Mouse (Mus musculus) liver (tissue): ENCODE data around the gene Chuk.

Experiments
- DNase-seq: peaks from one replicate; pipeline ENCODE4 v3.0.0-alpha.2; 2020; ENCODE audit warnings: mixed read lengths

The Chuk gene

DNA sequence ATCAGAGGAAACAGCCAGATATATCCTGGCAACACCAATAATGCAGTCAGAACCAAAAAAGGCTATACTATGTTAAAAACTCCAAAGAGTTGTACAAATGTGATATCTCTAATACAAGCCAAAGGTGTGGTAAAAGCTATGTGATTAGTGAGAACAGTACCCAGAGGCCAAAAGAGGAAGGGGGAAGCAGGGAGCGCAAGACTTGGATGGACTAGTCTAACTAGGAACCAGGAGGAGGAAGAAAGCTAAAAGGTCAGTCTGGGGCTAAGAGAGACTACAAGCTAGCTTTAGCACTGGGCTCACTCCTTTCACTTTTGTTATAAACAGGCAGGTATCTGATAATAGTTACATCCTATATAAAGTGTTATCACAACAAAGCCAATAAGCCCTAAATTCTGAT is 2.9 kb downstream of the Chuk start:
- no peak for DNase-seq

DNA sequence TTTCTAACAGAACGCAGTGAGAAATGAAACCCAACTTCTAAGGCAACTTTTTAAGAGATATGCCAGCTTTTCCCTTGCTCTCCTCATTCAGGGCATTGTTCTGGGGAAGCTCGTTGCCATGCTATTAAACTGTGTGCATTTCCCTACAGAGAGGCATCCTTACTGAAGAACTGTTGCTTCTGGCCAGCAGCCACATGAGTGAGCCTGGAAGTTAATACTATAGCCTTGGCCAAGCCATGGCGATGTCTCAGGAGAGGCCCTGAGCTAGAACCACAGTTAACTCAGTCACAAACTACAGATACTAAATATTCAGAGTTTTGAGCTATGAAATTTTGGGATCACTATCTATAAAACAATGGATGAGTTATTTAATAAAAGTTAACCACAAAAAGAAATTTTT is 4.3 kb downstream of the Chuk start:
- no peak for DNase-seq

DNA sequence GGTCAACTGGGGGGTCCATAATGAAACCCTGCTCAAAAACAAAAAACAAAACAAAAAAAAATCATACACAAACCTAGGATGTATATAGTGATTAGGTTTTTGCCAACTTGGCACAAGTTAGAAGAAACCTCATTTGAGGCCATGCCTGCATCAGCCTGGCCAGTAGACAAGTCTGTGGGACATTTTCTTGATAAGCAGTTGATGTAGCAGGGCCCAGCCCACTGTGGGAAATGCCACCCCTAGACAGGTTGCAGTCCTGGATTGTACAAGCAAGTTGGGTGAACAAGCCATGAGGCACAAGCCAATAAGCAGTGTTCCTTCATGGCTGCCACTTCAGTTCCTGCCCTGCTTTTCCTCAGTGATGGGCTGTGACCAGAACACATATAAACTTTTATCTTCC is 6.4 kb downstream of the Chuk start:
- DNase-seq, result no peak

DNA sequence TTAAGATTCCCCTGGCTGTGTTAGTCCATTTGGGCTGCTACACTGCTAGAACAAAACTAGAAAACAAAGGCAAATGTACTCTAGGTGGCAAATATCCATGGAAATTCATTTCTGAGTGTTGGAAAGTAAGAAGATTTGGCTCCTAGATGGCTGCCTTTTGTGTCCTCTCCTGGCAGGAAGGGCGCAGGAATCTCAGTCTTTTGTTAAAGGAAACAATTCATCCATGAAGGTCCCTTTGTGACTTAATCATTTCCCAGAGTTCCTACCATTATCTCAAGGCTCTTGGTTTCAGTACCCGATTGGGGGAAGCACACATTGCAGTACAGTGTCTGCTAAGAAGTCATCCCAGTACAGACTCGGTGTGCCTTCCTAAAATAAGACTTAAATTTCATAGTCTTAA is 21.0 kb downstream of the Chuk start:
- DNase-seq, result no peak

DNA sequence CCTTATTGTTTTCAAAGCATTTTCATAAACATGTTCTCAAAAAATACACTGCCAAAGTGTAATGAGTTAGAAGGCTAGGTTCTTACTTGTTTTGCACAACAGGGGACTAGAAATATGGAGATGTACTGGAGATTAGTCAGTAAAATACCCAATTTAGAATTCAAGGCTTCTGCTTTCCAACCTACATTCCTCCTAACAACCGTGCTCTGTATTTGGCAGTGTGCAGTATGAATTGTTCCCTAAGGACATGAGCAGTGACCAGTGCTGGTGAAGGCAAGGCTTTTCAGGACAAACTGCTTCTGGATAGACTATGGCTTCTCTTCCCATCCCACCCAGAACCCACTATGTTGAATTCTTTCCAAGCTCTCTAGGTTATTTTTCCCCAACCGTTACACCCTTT is 26.4 kb downstream of the Chuk start:
- DNase-seq, result no peak

DNA sequence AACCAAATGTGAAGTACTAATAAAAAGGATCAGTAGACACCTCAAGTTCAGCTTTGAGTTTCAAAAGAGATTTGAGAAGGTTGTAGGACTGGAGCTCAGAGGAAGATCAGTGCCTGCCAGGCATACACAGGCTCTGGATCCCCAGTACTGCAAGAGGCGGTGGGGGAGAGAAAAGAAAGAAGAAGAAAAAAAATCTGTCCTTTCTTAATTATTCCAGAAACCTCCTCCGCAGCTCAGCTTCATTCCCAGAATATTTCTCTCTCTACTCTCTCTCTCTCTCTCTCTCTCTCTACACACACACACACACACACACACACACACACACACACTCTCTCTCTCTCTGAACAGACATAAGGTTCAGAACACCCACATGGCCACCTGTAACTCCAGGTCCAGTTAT is 27.3 kb downstream of the Chuk start:
- DNase-seq, result no peak

DNA sequence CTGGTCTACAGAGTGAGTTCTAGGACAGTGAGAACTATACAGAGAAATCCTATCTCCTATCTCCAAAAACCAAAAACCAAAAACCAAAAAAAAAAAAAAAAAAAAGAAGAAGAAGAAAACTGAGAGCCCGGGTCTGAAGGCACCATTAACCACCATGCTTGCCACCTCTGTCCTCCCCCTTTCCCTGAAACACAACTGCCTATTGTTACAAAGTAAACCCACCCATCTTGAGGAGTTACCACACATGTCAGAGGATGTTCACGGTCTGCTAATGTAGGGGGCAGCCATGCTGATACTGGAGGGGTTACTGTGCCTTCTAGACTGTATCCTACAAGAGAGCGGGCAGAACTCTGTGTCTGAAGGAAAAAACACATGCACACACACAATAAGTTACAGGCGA is 30.3 kb downstream of the Chuk start:
- no peak for DNase-seq

DNA sequence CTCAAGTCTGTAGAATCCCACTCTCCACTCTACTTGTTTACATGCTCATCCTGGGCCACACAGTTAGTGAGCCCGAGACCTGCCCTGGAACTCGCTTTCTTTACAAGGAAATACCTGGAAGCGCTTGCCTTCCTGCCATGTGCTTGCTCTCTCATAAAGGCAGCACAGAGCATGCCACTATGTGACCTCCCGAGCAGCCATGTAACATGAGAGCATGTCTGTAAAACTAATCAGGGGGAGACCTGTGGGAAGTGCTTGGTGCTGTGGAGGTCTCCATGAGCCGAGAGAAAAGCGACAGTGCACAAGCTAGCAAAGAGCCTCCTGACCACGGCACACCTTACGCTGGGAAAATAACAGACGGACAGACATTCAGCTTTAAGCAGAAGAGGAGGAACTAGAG is 30.8 kb downstream of the Chuk start:
- DNase-seq, result no peak

DNA sequence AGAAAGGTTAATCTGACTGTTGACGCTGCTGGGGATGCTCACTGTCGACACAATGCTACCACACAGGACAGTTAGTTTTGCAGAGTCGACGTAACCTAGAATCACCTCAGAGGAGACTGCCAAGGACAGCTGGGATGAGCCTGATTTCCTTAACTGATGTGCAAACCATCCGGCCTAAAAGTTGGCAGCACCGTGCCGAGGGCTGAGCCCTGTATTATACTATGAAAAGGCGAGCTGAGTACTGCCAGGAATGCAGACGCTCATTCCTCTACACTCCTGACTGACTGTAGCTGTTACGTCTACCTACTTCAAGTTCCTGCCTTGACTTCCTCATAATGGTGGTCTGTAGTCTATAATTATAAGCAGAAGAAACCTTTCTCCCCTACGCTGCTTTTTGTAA is 32.3 kb downstream of the Chuk start:
- no peak for DNase-seq

DNA sequence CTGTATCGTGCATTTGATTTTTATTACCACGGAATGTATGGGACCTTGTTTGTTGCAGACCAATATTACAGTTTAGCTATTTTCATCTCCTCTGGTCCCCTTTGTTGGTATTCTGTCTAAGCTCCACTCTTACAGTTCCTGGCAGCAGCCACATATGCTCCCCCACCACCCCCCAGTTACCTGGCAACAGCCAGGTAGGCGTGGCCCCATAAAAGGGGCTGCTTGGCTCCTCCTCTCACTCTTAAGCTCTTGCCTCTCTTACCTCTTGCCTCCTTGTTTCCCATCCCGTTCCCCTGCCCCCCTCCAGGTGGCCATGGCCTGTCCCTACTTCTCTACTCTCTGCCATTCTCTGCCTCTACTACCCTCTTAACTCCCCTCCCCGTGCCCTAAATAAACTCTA is 36.1 kb downstream of the Chuk start:
- DNase-seq, result no peak

DNA sequence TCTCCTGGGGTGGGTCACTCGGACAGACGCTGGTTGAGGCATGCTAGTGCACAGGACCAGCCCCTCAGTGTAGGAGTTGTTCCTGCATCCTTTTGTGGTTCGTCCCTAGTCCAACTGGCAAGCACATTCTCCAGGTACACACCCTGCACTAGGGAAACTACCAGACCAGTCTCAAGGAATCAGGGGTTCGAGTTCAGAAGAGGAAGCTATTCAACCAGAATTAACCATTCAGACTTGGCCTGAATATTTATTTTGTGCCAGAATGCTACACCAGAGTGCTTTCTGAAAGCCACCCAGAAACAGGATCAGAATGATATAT is 37.4 kb downstream of the Chuk start:
- no peak for DNase-seq

DNA sequence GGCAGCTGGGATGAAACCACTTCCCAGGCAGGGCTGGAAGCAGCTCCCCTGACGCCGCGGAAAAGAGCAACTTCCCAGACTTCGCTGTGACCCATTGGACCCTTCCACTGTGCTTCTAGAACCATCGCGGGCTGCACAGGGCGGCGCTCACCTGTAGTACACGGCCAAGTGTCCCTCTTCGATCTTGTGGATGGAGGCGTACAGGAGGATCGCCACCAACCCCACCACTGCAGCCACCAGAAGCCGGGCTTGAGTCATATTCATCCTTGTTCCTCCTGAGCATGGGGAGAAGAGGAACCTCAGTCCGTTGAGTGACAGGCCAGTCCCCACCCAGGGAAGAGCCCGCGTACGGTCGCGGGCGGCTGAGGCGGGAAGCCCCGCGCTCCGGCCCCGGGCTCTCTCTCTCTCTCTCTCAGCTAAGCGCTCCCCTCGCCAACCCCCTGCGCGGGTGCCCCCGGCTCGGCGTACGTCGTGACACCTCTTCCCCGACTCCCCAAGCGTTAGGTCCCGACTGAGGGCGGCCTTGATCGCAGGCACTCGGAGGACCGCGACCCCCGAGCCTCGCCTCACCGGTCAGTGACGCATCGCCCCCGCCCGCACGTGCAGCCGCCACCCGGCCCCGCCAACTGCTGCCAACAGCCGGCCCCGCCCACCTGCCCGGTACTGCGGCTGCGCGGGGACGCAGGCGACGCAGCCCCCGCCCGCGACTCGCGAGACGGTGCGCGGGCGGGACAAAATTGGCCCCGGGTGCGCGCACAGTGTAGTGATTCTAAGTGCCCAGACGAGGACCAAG is 38.0 kb downstream of the Chuk start, which contains the start of gene Erlin1:
Erlin1 (minus strand) TSS at position 665 of the 793 bp plus-strand sequence.
- peak; percentile 89 for DNase-seq

DNA sequence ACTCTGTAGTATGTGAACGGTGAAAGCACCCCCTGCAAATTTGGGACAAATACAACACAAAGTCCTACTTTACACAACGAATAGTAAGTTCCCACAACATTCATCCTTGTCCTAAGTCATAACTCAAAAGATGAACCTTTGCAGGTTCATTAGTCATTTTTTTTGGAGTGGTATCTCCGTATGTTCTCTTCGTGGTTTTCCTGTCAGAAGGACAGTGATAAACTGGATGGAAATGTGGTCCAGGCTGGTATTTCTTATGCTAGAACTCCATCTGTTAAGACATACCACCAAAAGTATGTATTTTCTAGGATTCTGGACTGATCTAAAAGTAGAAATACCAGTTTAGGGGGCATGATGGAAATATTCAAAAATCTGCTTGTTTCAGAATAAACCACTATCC is 39.0 kb downstream of the Chuk start:
- no peak for DNase-seq

DNA sequence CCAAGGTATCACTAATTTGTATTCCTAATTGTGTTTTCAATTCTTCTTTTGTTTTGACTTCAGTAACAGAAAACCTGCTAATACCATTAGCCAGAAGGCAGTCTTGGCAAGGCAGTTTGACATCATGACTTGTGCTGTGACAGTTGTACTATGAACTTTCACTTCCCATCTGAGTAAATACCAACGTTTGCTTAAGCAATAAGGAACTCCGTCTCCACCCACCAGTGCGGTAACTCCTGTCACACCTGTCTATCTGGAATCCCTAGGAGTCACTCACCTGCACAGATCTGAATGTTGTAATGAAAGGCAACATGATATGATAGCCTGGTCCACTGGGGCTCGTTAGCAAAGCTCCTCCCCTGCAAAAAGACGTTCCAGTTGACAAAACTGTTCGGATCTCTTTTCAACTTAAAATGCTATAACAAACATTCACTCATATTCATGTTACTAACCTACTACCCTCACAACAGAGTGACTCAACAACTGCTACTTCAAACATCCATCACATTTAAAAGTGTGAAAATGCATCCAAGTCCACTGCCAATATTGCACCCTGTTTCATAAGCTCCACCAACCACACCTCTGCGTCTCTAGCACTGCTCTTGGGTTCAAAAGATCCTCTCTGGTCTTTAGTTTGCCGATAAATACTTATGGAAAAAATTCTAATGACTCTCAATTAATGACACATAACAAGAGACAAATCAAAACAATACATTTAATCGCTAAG is 39.8 kb downstream of the Chuk start:
- no peak for DNase-seq

DNA sequence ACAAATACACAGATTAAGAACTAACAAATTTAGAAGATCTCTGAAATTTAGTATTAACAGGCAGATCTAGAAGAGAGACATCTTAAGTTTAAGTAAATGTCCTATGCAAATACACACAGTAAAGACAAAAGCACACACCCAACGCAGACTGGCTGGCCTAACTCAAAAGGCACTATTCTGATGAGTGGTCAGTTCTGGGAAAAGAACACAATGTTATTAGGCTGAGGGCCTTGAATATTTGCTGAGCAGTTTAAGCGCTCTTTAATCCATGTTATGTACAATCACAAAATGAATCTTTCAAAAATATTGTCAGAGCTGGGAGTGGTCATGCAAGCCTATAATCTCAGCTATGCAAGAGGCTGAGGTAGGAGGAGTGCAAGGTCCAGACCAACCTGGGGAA is 42.5 kb downstream of the Chuk start:
- DNase-seq, result no peak

DNA sequence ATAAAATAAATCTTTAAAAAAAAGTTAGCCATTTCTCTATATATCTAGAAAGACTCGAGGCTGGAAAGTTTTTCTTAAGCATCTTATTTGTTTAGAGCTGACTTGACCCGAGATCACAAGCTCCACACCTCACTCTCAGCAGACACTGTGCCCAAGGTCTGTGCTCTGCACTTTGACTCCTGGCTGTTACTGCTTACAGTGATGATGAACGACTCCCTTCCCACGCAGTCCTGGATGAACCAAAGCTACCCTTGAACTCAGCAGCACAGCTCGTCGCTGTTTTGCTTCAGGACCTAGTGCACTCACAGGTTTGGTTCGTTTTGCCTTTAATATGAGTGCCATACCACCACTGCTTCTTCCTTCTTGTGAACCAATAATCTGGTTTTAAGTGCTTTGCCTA is 43.5 kb downstream of the Chuk start:
- DNase-seq, result no peak

DNA sequence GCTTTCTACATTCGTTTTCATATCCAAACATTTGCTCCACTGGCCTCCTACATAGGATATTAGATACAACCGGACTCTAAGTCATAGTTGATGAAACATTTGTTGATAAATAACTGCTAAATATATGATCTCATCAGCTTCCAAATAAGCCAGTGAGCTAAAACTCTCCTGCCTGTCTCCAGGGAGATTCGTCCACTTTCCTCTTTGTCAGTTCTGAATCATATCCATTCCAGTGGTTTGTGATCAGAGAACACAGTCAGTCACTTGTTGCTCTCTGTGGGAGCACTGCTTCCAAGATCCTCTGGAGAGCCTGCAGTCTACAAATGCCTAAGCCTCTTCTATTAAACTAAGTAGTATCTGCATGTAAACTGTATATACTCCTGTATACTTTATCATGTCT is 47.1 kb downstream of the Chuk start:
- DNase-seq, result no peak

DNA sequence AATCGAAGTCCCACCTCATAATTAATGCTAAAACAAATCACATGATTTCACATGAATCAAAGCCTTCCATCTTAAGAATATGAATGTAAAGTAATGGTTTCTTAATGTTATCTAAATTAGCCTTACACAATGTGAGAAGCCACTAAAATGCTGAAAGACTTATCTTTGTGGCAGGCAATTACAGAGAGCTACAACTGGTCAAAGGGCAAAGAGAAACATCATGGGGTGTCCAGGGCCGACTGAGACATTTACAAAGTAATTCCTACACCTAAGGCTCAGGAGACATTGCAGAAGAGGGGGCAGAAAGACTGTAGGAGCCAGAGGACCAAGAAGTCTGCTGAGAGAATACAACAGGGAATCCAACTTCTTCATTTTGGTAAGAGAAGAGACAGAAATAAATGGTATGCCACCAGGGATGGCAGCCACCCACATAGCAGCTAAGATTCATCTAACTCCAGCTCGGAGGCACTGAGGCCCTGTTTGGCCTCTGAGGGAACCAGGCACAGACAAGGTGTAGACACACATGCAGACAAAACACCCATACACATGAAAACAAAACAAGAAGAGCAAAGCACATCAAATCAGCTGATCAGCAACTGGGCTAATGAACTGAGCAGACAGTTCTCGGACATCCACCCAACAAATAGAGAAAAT is 52.0 kb downstream of the Chuk start:
- no peak for DNase-seq

DNA sequence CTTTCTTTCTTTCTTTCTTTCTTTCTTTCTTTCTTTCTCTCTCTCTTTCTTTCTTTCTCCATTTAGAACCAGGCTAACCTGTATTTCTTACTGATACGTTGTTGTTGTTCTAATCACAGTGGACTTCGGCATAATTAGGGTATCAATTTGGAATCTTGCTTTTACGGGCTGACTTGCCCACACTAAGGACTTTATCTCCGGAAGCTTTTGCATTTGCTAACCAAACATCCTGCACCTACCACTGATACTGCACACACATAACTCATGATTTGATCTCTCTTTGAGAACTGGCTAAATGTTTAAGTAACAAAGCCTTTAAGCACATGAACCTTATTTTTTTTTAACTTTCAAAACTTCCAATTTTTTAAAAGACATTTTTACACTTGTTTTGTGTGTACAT is 56.9 kb downstream of the Chuk start:
- no peak for DNase-seq

DNA sequence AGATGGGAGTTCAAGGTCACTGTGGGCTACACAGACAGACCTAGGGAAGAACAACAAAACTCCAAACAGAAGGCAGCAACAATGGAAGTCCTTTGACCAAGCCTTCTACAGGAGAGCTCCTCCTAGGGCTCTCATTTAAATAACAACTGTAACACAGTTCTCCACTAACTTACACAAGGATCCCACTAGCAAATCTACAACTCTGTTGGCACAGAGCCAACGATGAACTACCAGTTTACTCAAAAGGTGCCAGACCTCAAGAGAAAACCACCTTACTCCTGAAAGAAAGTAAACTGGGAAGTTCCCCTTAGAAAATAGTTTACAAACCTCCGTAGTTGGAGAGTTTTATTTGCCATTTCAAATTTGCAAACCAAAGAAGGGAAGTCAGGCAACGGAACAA is 58.0 kb downstream of the Chuk start:
- DNase-seq, result no peak

DNA sequence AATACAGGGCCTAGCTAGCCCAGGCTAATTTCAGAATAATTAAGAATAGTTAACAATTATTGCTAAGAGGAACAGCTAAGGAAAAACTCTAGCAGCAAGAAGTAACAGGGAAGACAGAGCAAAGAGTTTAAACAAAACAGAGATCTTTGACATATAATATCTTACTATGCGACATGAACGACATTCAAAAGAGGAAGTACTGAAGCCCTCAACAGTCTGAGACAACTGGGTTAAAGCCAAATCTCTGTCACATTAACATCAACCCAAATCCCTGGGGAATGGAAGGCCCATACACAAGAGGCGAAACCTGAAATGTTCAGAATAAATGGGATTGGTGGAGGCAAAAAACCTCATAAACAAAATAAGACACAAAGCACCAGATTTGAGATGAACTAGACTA is 61.4 kb downstream of the Chuk start:
- DNase-seq, result no peak

DNA sequence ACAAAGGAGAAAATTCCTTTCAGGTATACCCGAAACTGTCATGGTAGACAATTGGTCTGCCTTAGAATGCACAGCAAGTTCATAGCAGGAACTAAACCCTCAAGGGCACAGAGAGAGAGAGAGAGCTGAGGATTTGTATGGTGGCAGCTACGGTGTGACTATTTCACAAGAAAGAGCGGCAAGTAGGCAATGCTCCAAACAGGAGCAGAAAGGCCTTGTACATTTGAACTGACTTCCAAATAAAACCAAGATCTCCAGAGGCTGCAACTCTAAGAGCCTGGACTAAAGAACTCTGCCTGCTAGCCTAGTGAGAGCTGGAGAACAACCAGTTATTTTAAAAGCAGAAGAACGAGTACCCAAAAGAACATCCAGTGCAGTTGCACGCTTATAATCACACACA is 65.2 kb downstream of the Chuk start:
- no peak for DNase-seq

DNA sequence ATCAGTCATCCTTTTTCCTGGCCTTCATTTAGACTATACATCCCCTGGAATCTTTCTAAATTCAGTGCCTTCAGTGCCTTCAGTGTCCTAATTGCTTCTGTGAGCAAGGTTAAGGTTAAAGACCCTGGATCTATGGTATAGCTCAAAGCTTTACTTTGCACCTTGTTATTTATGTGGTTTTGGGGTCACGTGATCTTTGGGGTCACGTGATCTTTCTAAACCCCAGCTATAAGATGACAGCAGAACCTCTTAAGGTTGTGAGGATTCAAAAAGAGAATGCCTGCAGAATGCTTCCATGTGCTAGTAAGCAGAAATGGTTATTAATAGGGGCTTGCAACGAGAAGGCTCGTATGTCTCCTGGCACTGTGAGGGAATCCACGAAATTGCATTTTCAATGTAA is 73.9 kb downstream of the Chuk start:
- no peak for DNase-seq

DNA sequence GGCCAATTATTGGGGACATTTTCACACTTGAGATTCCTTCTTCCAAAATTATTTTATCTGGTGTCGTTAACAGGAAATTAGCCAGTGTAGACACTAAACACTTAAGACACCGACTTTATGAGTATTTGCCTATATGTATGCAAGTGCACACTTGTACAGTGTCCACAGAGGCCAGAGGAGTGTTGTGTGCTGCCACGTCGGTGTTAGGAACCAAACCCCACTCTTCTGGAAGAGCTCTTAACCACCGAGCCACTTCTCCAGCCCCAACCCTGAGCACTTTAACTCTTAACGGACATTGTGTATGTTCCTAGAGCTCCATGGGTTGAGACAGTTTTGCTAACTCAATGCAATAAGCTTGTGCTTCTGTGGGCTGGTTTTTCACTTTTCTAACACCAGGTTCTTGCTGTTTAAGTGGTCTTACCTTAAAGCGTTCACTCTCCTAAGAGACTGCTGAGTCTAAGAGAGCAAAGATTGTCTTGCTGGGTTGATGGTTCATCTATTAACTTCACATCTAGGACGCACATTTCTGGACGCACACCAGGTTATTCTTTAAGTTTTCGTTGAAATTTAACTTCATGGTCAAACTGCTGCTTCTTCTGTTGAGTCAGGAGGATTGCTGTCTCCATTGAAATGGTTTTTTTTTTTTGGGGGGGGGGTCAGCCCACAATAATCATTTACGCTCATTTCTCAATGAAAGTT is 75.1 kb downstream of the Chuk start:
- no peak for DNase-seq
